Mouse (Mus musculus) layer of hippocampus, adult 11-12 months (tissue): ENCODE measurements around the gene Tbl3.

Source experiments
- DNase-seq: peaks from one replicate; pipeline ENCODE4 v3.0.0; 2022; ENCODE audit warnings: low spot score

The Tbl3 gene

DNA sequence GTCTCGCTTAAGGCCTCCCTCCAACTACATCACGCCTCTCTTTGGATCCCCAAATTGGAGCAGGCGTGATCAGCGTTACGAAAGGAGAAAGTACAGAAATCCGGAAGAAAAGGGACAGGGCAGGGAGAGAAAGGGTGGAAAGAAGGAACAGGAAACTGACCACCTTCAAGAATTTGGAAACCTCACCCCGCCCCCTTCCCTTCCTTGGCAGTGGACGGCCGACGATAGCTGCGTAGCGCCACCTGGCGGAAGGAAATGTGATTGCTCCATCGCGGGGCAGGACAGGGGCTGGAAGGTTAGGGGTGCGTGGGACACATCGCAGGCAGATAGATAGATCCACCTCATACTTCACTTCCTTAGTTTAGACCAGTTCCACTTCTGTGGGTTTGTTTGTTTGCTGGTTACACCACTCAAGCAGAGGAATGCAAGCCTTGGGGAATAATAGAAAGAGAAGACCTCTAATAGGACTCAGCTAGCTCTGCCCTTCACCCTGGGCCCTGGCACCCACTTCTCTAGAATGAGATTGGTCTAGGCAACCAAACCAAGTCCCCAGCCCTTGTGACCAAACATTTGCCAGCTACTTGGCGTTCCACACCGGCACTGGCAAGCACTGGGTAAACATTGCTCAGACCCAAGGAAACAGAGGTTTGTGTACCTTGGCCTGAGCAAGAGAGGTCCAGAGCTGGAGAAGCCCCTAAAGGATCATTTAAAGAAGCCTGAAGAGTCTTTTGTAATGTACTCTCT, 53.3 kb downstream of the Tbl3 start:
- DNase-seq = peak; percentile 66

DNA sequence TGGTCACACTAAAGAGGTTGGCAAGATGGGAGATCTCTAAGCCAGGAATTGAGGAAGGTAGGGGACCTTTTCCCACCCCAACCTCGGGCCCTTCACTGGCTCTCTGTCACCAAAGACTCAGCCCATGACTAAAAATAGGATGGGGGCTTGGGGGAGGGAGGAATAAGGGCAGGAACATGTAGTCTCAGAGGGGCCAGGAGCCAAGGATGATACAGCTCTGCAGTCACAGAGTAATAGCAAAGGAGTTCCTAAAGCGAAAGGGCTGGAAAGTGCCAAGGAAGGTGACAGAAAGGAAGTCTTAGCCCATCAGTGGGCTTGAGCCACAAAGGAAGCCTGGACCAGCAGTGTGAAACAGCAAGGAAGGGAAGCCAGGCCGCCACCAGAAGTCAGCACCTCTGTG, 55.6 kb downstream of the Tbl3 start:
- DNase-seq = no peak

DNA sequence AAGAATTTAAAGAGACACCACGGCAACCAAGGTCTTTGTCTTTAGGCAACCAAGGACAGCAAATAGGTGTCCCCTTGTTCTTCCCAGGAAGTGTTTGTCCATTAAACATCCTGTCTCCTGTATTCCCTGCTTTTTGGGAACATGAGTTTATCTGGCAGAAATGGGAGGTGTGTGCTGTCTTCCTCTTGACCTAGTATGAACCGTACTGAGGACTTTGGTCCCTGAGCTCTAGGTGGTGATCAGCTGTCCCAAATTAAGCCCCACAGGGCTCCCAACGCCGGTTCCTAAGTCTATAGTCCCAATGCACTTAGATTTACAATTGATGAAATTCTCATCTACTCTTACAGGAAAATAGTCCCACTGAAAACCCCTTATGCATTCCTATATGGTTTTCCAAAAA, 56.7 kb downstream of the Tbl3 start:
- DNase-seq = no peak

- no peak for DNase-seq
These were observed 57.3 kb downstream of the Tbl3 start, which contains the start of gene Slc9a3r2 for GRCm38 (mm10) chr17:24650070-24650616. TSS of gene Slc9a3r2 (minus strand) at chr17:24650327.

GRCm38 (mm10) chr17:24649581-24650069, 57.8 kb downstream of the Tbl3 start:
- DNase-seq = no peak

DNA sequence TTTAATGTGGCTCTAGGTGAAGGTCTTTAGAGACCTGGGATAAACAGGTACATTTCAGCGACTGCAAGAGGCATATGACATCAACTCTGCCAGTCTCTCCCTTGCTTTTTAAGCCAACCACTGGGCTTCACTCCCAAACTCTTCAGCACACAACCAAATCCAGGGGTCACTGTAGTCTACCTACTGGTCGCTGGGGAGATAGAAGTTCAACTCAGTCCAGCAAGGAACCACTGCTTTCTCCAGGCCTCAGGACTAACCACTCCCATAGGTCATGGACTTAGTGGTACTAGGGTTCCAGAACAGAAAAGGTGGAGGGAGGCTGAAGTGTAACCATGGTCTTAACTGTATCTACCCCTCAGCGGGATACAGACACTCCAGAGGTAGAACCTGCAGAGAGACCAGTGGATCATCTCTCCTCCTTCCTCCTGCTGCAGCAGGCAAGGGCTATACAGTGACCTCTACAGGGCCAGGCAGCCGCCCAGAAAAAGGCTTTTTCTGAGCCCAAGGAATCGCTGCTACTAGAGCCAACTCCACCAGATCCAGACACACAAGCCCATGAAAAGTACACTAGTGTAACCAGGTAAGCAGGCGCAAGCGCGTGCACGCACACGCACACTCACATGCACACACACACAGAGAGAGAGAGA, 58.6 kb downstream of the Tbl3 start:
- DNase-seq = no peak
